Mouse (Mus musculus): ENCODE measurements at regions not wholly inside any gene's neighbourhood (a gene's known extent, or its start where the extent isn't known, plus 50 kb on each side); places are given as distances from the start of the nearest gene placed in this dataset.

DNA sequence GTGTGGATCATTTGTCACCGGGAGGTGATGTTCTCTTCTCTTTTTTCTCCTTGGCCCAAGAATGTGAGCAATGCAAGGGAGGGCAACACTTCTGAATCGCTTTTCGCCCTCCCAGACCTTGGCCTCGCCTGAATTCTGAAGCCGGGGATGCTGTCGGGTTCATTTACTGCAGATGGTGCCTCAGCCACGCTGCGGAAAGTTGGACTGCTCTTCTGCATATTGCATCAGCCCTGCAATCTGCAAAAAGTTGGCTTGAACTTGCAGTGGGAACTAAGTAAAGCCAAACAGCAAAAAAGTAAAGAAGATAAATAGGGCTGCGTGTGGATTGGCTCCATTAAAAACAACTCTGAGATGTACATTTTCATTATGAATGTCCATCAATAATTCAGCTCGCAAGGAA lies 55.9 kb upstream of the Dok5 start:
- no peak for DNase-seq (ENCODE audit: extremely low spot score in 1 of 2, low spot score in 1 of 2)

DNA sequence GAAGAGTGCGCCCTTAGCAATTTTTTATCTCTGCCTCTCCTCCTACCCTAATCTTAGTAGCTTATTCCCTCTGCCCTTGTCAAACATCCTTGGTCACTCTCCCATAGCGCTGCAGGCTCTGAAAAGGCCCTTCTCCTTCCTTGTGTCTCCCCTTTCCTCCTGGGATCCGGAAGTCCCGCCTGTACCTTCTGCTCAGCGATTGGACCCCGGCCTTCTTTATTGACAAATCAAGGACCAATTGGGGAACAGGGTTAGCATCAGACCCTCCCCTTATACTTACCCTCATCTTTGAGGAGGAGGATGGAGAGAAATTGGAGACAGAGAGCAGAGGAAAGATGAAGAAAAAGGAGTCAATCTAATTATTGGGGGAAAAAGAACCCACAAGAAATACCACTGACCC lies 57.9 kb upstream of the Dok5 start:
- no peak for DNase-seq (ENCODE audit: extremely low spot score in 1 of 2, low spot score in 1 of 2)

DNA sequence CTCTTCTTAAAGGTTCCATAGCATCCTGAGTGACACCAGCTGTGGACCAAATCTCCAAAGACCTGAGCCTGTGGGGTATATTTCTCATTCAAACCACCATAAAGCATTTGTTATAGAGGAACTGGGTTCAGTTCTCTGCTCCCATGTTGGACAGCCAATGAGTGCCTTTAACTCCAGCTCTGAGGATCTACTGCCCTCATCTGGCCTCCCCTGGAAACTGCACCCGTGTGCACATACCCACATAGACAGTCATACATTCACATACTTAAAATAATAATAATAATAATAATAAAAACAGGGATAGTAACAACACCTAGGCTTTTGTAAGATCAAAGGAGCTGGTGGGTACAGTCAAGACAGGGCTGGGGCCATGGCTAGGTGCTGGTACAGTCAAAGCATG lies 58.8 kb upstream of the Dok5 start:
- no peak for DNase-seq (ENCODE audit: extremely low spot score in 1 of 2, low spot score in 1 of 2)

DNA sequence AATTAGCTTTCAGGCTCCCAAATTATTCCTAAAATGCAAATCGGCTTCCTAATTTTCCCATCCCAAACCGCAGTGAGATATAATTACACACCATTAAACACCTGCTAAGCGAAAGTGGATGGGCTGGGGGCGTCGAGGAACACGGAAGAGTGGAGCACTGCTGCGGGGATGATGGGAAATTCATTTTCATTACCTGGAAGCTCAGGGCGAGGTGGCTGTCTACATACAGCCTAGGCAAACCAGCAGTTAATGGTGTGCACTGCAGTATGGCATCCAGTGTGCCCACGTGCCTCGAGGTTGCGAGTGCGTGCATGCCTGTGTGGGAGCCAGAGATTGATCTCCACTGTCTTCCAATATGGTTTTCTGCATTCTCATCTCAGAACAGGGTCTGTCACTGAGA lies 62.6 kb upstream of the Dok5 start:
- DNase-seq (ENCODE audit: extremely low spot score in 1 of 2, low spot score in 1 of 2) = no peak

DNA sequence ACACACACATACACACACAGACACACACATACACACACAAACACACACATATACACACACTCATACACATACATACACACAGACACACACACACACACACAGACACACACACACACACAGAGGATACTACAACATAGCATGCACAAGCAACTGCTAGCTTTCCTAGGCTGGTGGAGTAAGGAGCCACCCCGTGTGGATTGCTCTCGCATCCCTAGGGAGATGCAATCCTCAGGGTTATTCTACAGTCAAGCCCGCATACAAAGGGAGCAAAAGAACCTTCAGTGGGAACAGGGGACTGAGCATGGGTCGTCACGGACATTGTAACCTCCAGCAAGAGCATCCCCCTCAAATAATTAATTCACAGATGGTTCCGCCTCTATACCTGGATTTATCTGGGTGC lies 63.1 kb upstream of the Dok5 start:
- DNase-seq (ENCODE audit: extremely low spot score in 1 of 2, low spot score in 1 of 2) = no peak

DNA sequence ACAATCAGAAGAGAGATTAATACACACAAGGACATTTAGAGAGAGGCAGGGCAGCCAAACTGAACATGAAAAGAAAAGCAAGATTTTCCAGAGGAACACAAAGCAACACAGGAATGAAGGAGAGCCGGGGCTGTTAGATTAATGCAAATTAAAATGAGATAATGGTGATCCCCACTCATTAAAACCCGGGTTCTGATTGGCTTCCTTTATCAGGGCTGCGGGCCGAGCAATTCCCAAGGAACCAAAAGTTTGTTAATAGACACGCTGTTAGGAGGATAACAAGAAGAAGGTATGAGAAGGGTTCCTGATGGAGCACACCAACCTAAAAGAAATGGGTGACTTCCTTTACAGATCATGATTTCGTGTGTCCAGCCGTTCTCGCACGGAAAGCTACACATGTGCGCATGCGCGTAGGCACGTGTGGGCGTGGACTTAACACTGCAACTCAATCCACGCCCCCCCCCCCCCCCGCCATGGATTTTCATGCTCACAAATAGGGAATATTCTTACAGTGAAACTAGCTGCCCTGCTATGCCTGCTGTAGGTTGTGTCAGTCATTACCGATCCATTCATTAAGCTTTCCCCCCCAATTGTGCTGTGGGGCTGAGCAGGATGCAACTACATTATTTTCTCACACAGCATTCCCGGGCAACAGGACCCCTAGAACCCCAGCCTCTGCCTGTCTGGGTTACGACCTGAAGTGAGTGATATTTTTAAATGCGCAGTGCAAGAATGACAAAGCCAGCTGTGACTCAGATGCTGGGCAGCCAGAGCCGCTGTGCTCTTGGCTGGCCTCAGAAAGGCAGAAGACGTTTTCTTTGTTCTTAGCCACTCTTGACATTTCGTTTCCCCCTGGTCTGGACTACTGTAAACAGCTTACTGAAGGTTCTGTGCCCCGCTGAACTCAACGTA lies 60.5 kb upstream of the 4930470P17Rik start:
- DNase-seq (ENCODE audit: extremely low spot score in 1 of 2, low spot score in 1 of 2) = peak in 1 of 2 experiments; percentile 70

DNA sequence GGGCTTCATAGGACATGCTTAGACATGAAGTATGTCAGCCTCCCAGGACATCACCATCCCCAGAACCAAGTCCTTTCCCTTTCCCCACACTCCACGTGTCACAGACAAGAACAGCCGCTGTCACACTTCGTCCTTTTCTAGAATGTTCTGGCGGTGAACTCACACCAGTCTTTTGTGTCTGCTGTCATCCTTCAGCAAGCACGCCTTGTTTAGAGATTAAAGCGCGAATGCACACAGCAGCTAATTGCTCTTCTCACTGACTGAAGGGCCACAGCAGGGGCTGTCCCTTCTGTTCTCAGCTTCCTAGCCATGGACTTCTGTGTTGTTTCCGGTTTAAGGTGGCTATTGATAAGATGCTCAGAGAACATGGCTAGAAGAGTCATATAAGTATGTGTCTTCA lies 57.5 kb upstream of the 4930470P17Rik start:
- DNase-seq (ENCODE audit: extremely low spot score in 1 of 2, low spot score in 1 of 2) = no peak

DNA sequence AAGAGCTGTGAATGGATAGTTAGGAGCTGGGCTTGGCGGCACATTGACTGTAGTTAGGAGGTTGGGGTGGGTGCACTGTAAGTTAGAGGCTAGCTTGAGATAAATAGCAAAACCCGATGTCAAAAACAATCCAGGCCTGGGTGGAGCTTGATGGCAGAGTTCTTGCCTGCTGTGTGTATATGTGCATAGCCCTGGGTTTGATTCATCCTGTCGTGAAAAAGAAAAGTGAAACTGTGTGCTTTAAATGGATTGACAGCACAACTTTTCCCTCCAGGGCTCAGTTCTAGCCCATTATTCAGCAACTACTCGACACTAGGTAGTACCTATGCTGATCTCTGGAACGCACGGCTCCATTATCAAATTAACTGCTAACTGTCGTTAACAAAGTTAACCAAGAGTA lies 56.7 kb upstream of the 4930470P17Rik start:
- no peak for DNase-seq (ENCODE audit: extremely low spot score in 1 of 2, low spot score in 1 of 2)

DNA sequence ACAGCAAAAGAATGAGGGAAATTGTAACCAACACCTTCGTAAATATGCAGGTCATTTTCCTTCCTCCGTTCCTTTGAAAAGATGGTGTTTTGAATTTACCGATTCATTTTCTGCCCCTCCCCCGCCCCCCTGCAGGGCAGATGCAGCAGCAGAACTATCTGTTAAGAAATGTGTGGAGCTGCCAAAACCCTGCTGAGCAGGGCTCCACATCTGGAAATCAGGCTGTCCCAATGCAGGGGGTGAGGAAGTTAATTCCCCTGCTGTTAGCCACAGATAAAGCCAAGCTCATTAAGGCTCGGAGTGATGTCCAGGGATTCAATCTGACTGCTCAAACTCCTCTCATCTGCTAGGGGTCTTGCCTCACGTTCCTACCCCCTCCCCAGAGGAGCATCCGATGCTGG lies 56.0 kb upstream of the 4930470P17Rik start:
- no peak for DNase-seq (ENCODE audit: extremely low spot score in 1 of 2, low spot score in 1 of 2)

DNA sequence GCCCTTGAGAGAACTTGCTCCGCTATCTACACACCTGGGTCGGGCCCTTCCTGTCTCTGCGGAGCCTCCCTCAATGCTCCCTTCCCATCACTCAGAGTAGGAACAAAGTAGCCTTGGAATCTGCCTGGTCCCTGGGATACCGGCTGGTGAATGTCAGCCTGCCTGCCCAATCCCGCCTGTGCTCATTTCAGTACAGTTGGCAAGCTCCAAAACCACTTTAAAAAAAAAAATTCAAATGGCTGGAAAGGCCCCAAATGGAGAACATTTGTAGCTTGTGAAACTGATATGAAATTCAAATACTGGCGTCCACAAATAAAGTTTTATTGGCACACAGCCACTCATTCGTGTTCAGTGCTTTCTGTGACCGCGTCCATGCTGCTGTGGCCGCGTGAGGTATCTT lies 50.3 kb upstream of the 4930470P17Rik start:
- peak in 1 of 2 experiments; percentile 19 for DNase-seq (ENCODE audit: extremely low spot score in 1 of 2, low spot score in 1 of 2)

Measured in frontal cortex, adult 2 months (tissue).